Mouse (Mus musculus) G1E (cell line): ENCODE data around the gene Plekhh2. TPM values are rescaled to one million over a fixed set of nuclear protein-coding genes. Genes with fewer than 3 reads are reported as not detected.

Experiments
- ATAC-seq: 2 replicates; pipeline ENCODE4 v1.8.0; 2016; ENCODE audit warnings: mild to moderate bottlenecking; ENCODE audit not compliant: insufficient number of reproducible peaks, poor library complexity, low FRiP score, severe bottlenecking; ENCODE audit errors: extremely low read depth
- DNase-seq: peaks from one replicate; pipeline ENCODE4 v3.0.0; 2012; ENCODE audit warnings: low spot score
- H3K27me3 ChIP-seq: 2 replicates; pipeline ENCODE4 v1.6.1; 2012; ENCODE audit warnings: mild to moderate bottlenecking, low read length, inconsistent platforms; ENCODE audit not compliant: insufficient read depth
- H3K36me3 ChIP-seq: replicated peaks from 2 replicates; pipeline ENCODE3; 2012; ENCODE audit warnings: mild to moderate bottlenecking, inconsistent platforms
- H3K4me1 ChIP-seq: 2 replicates; pipeline ENCODE4 v1.6.1; 2012; ENCODE audit warnings: low read depth, low read length, inconsistent platforms, mixed read lengths; ENCODE audit not compliant: insufficient read depth
- H3K4me3 ChIP-seq: 2 replicates; pipeline ENCODE4 v1.5.1; 2012; ENCODE audit warnings: low read depth, mild to moderate bottlenecking, inconsistent platforms, low read length, moderate library complexity, mixed read lengths
- H3K9me3 ChIP-seq: replicated peaks from 2 replicates; pipeline ENCODE4 v1.6.1; 2012; ENCODE audit warnings: inconsistent platforms
- CTCF ChIP-seq: IDR thresholded peaks from 2 replicates; pipeline ENCODE4 v1.5.1; 2012; ENCODE audit warnings: low read depth, low read length, inconsistent platforms, mixed read lengths
- GATA1 ChIP-seq: IDR thresholded peaks from 2 replicates; pipeline ENCODE4 v1.6.1; 2012; ENCODE audit warnings: borderline replicate concordance, low read length, inconsistent platforms, mixed read lengths
- GATA2 ChIP-seq: IDR thresholded peaks from 2 replicates; pipeline ENCODE4 v1.6.1; 2012; ENCODE audit warnings: low read depth, low read length, inconsistent platforms, borderline replicate concordance
- POLR2AphosphoS5 ChIP-seq: IDR thresholded peaks from 2 replicates; pipeline ENCODE4 v1.6.1; 2012; ENCODE audit warnings: low read depth, low read length, inconsistent platforms; ENCODE audit not compliant: insufficient replicate concordance
- TAL1 ChIP-seq: conservative IDR thresholded peaks from 2 replicates; pipeline ENCODE4 v1.6.1; 2012; ENCODE audit warnings: low read depth, low read length, inconsistent platforms, mixed read lengths
- polyA plus RNA-seq: library from polyadenylated mRNA; stranded (reverse); fragments of >175 nt; gene quantifications from 2 replicates; pipeline ENCODE4 v1.2.3, GENCODE M21; 2012
- total RNA-seq, 2 experiments: library from RNA; stranded (forward) in 1 of 2; stranded (reverse) in 1 of 2; fragments of 200-1000 nt in 1 of 2; fragments of >200 nt in 1 of 2; fragmentation: Nextera tagmentation in 1 of 2; gene quantifications; 2 replicates each; pipeline ENCODE4 v1.2.3; 2014 to 2017

Gene Plekhh2
- total and polyA plus RNA-seq, 3 experiments = 0.01 to 0.49 TPM; not detected in 1

GRCm38 (mm10) chr17:84603709-84604420, 92.2 kb downstream of the Plekhh2 start:
- H3K9me3 ChIP-seq = no peaks in the 10 kb centered on the region
- no peak overlapping the region for H3K4me3 ChIP-seq
- DNase-seq (no peak), ATAC-seq (no peak)
- no peaks in the 10 kb centered on the region for H3K36me3 ChIP-seq
- TF ChIP-seq TAL1 (no peak), POLR2AphosphoS5 (no peak), CTCF (no peak), GATA1 (no peak), GATA2 (no peak)
- H3K4me1 ChIP-seq = no peaks in the 10 kb centered on the region
- peaks cover 4% of the 10 kb centered on the region; the same call in 1 of the 2 replicates for H3K27me3 ChIP-seq

- no peaks in the 10 kb centered on the region for H3K36me3 ChIP-seq
- H3K4me3 ChIP-seq = no peak overlapping the region
- no peaks in the 10 kb centered on the region for H3K4me1 ChIP-seq
- no peak for ATAC-seq
- DNase-seq = no peak
- no peaks in the 10 kb centered on the region for H3K9me3 ChIP-seq
- H3K27me3 ChIP-seq = peaks cover 4% of the 10 kb centered on the region; the same call in 1 of the 2 replicates
- TF ChIP-seq GATA2 (no peak), CTCF (no peak), POLR2AphosphoS5 (no peak), TAL1 (no peak), GATA1 (no peak)
These were observed 95.3 kb downstream of the Plekhh2 start for GRCm38 (mm10) chr17:84606976-84607375.

DNA sequence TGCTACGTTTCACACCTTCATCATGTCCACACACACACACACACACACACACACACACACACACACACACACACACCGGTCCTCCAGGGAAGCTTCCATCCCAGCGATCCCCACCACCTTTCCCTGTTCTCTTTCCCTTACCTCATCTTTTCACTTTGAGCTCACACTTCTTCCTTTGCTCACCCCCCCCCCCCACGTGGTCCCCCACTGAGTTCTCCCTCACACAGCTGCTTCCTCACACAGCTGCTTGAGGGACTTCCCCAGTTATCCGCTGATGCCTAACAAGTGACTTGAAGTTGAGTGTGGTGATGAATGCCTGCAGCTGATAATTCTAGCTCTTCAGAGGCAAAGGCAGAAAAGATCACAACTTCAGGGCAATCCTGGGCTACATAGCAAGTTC, 95.9 kb downstream of the Plekhh2 start:
- H3K27me3 ChIP-seq = peaks cover 4% of the 10 kb centered on the region; the same call in 1 of the 2 replicates
- DNase-seq = no peak
- no peak overlapping the region for H3K4me3 ChIP-seq
- H3K9me3 ChIP-seq = no peaks in the 10 kb centered on the region
- no peaks in the 10 kb centered on the region for H3K4me1 ChIP-seq
- ATAC-seq = no peak
- no peak for TF ChIP-seq GATA2
- TF ChIP-seq TAL1 = no peak
- no peak for TF ChIP-seq GATA1
- TF ChIP-seq CTCF = no peak
- TF ChIP-seq POLR2AphosphoS5 = no peak
- H3K36me3 ChIP-seq = no peaks in the 10 kb centered on the region

DNA sequence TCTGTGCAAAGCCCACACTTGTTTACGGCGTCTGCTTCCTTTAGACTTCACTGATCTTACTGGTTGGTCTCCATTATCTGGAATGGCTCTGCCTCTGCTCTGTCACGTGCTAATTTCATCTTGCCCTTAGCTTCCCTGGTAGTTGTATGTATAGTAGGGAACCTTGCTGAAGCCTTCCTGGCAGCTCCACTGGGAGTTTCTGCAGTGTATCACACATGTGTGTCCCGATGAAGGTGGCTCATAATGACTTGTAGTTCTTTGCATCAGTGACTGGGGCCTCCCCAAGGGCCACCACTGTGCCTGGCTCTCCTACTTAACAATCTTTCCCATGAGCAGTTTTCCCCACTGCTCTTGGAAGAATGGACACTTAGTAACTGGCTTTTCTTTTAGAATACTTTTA, 96.9 kb downstream of the Plekhh2 start:
- TF ChIP-seq GATA2 (no peak), TAL1 (no peak), GATA1 (no peak)
- Histone ChIP-seq H3K4me3 (no peak overlapping the region), H3K36me3 (no peaks in the 10 kb centered on the region), H3K4me1 (no peaks in the 10 kb centered on the region), H3K9me3 (peaks cover 6% of the 10 kb centered on the region), H3K27me3 (peaks cover 4% of the 10 kb centered on the region; the same call in 1 of the 2 replicates)
- no peak for DNase-seq
- ATAC-seq = no peak

DNA sequence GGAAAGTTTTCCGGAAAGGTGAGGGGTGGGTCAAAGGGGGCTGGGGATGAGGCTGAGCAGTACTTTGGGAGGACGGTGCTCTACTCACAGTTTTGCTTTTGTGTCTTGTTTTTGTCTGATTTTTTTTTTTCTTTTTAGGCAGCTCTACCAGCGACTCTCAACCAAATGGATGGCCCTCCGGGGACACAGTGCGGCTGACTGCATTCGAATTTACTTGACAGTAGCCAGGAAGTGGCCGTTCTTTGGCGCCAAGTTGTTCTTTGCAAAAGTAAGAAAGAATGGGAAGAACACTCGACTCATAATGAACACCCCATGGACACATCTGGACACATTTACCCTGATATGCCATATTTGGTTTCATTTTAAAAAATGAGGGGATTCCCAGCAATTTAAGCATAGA, 99.8 kb downstream of the Plekhh2 start:
- Histone ChIP-seq H3K9me3 (peaks cover 15% of the 10 kb centered on the region), H3K27me3 (peaks cover 4% of the 10 kb centered on the region; the same call in 1 of the 2 replicates), H3K4me3 (no peak overlapping the region), H3K4me1 (no peaks in the 10 kb centered on the region), H3K36me3 (no peaks in the 10 kb centered on the region)
- ATAC-seq = no peak
- DNase-seq = no peak
- no peak for TF ChIP-seq POLR2AphosphoS5
- no peak for TF ChIP-seq CTCF
- TF ChIP-seq GATA2 = no peak
- no peak for TF ChIP-seq GATA1
- TF ChIP-seq TAL1 = no peak

GRCm38 (mm10) chr17:84611971-84612370, 100.3 kb downstream of the Plekhh2 start:
- Histone ChIP-seq H3K36me3 (no peaks in the 10 kb centered on the region), H3K4me1 (no peaks in the 10 kb centered on the region), H3K27me3 (peaks cover 4% of the 10 kb centered on the region; the same call in 1 of the 2 replicates), H3K9me3 (peaks cover 15% of the 10 kb centered on the region), H3K4me3 (no peak overlapping the region)
- no peak for DNase-seq
- no peak for ATAC-seq
- TF ChIP-seq GATA2 (no peak), POLR2AphosphoS5 (no peak), TAL1 (no peak), GATA1 (no peak)

GRCm38 (mm10) chr17:84615811-84616210, 104.1 kb downstream of the Plekhh2 start:
- H3K4me1 ChIP-seq = no peaks in the 10 kb centered on the region
- ATAC-seq (no peak), DNase-seq (no peak)
- H3K36me3 ChIP-seq = no peaks in the 10 kb centered on the region
- no peaks in the 10 kb centered on the region for H3K27me3 ChIP-seq
- TF ChIP-seq TAL1 (no peak), GATA2 (no peak), POLR2AphosphoS5 (no peak), CTCF (no peak), GATA1 (no peak)
- H3K4me3 ChIP-seq = no peak overlapping the region
- peaks cover 15% of the 10 kb centered on the region for H3K9me3 ChIP-seq
